In genomic region chr11:97427794-97428725, GRCm38 (mm10) we compare ENCODE assay signal across 8 mouse cellular contexts. TPM values are rescaled to one million over a fixed set of nuclear protein-coding genes. Genes with fewer than 3 reads are reported as not detected.
DNase-seq lines count a peak whose midpoint lies in the region; ATAC-seq lines count a peak whose summit lies in the region.

No protein-coding gene starts in this region.

- peak overlapping the region; percentile 69 for H3K4me2 ChIP-seq in hindbrain, embryonic 16.5 days (ENCODE audit: low read length)
- peak overlapping the region; percentile 72 for H3K4me2 ChIP-seq in limb, embryonic 11.5 days (ENCODE audit: low read depth, severe bottlenecking)
- peak overlapping the region; percentile 51 for H3K4me2 ChIP-seq in midbrain, embryonic 11.5 days

- H3K27ac ChIP-seq in hindbrain, embryonic 16.5 days (ENCODE audit: low read depth, low read length), result peak overlapping the region; percentile 13
- 0 out of 2 replicates have a peak overlapping the region, but pooled peaks have one; percentile 21 for H3K27ac ChIP-seq in limb, embryonic 11.5 days (replicated peaks; ENCODE audit: low read depth, low read length)
- no peak overlapping the region for H3K27ac ChIP-seq in midbrain, embryonic 11.5 days (ENCODE audit: low read depth, low read length)

- no peaks in the 10 kb centered on the region for H3K27me3 ChIP-seq in hindbrain, embryonic 16.5 days (replicated peaks; ENCODE audit: control insufficient read depth, insufficient read depth, low read length)
- no peaks in the 10 kb centered on the region for H3K27me3 ChIP-seq in limb, embryonic 11.5 days (ENCODE audit: control insufficient read depth, insufficient read depth, low read length)
- H3K27me3 ChIP-seq in midbrain, embryonic 11.5 days (ENCODE audit: control insufficient read depth, insufficient read depth, low read length), result peaks cover 2% of the 10 kb centered on the region; the same call in 1 of the 2 replicates

- peak overlapping the region; percentile 40 for H3K4me3 ChIP-seq in hindbrain, embryonic 16.5 days (ENCODE audit: low read length)
- peak overlapping the region; percentile 20 for H3K4me3 ChIP-seq in limb, embryonic 11.5 days (ENCODE audit: low read depth, low read length)
- peak overlapping the region; percentile 27 for H3K4me3 ChIP-seq in midbrain, embryonic 11.5 days (ENCODE audit: low read depth, low read length)

- peak; percentile 83 for ATAC-seq in hindbrain, embryonic 16.5 days
- peak; percentile 88 for ATAC-seq in limb, embryonic 11.5 days (ENCODE audit: insufficient number of reproducible peaks, low FRiP score, low TSS enrichment, low read depth)
- ATAC-seq in midbrain, embryonic 11.5 days (ENCODE audit: low FRiP score), result peak; percentile 89

- peak; percentile 73 for DNase-seq in ovary, postnatal 36 days (ENCODE audit: low spot score)
- no peak for DNase-seq in ovary, postnatal 10 days (ENCODE audit: low spot score)
- DNase-seq in cerebellum, postnatal 14 days, result peak; percentile 60 to 64
- DNase-seq in gastrocnemius, adult 8-10 months (ENCODE audit: low spot score in 2 of 2), result peak; percentile 64 to 75
- DNase-seq in limb, embryonic 11.5 days (ENCODE audit: low spot score), result peak; percentile 83
- peak; percentile 93 for DNase-seq in midbrain, embryonic 11.5 days (ENCODE audit: low spot score, missing footprints)
- peak; percentile 67 to 72 for DNase-seq in spleen, postnatal 14 days (ENCODE audit: low spot score in 2 of 2)

- peaks cover 11% of the 10 kb centered on the region for H3K4me1 ChIP-seq in hindbrain, embryonic 16.5 days (ENCODE audit: control insufficient read depth, insufficient read depth, low read depth, low read length)
- peaks cover 12% of the 10 kb centered on the region for H3K4me1 ChIP-seq in limb, embryonic 11.5 days (ENCODE audit: control insufficient read depth, insufficient read depth, low read length)
- H3K4me1 ChIP-seq in midbrain, embryonic 11.5 days (ENCODE audit: control insufficient read depth, insufficient read depth, low read length), result peaks cover 5% of the 10 kb centered on the region; the same call in 1 of the 2 replicates

- peak overlapping the region; percentile 47 for H3K9ac ChIP-seq in hindbrain, embryonic 16.5 days (ENCODE audit: low read depth, low read length)
- peak overlapping the region; percentile 43; the same call in 1 of the 2 replicates for H3K9ac ChIP-seq in limb, embryonic 11.5 days (ENCODE audit: low read length)
- H3K9ac ChIP-seq in midbrain, embryonic 11.5 days (ENCODE audit: low read length), result peak overlapping the region; percentile 3; the same call in 1 of the 2 replicates

- no peaks in the 10 kb centered on the region for H3K36me3 ChIP-seq in hindbrain, embryonic 16.5 days (ENCODE audit: control insufficient read depth, insufficient read depth, low read length)
- no peaks in the 10 kb centered on the region for H3K36me3 ChIP-seq in limb, embryonic 11.5 days (ENCODE audit: control insufficient read depth, insufficient read depth, low read length)
- no peaks in the 10 kb centered on the region for H3K36me3 ChIP-seq in midbrain, embryonic 11.5 days (ENCODE audit: control insufficient read depth, insufficient read depth, low read length)

- 2% methylated on average over 32 of the region's 32 CpGs for WGBS in hindbrain, embryonic 16.5 days
- WGBS in limb, embryonic 11.5 days, result 1% methylated on average over 32 of the region's 32 CpGs
- WGBS in midbrain, embryonic 11.5 days, result under 1% methylated on average over 32 of the region's 32 CpGs

- no peaks in the 10 kb centered on the region for H3K9me3 ChIP-seq in hindbrain, embryonic 16.5 days (ENCODE audit: control insufficient read depth, low read length)
- H3K9me3 ChIP-seq in limb, embryonic 11.5 days (ENCODE audit: control insufficient read depth, low read length), result no peaks in the 10 kb centered on the region
- H3K9me3 ChIP-seq in midbrain, embryonic 11.5 days (ENCODE audit: control insufficient read depth, low read length), result no peaks in the 10 kb centered on the region

RNA-seq across cellular contexts. Expression of gene Arhgap23, which starts 12.7 kb away (rescaled TPM):
- 1 to 10 TPM; 3.4 to 5.2 (median 4.5) TPM for total RNA-seq in gastrocnemius, adult 8-10 months (2022)
- polyA plus RNA-seq in hindbrain, embryonic 16.5 days (2015; fragmentation: Nextera tagmentation; extraction: Ambion mirVana), result 8.5 and 9.4 TPM in 2 replicates
- polyA plus RNA-seq in limb, embryonic 11.5 days (2014; fragmentation: Nextera tagmentation; extraction: Ambion mirVana), result 3.8 and 4.2 TPM in 2 replicates
- 2.5 and 2.8 TPM in 2 replicates for polyA plus RNA-seq in midbrain, embryonic 11.5 days (2014; fragmentation: Nextera tagmentation; extraction: Ambion mirVana)
